Mouse (Mus musculus) urinary bladder, postnatal 10 days (tissue): ENCODE data around the gene Larp4.

Experiments used
- DNase-seq: peaks from one replicate; pipeline ENCODE4 v3.0.0; 2022; ENCODE audit warnings: low spot score

Gene Larp4

DNA sequence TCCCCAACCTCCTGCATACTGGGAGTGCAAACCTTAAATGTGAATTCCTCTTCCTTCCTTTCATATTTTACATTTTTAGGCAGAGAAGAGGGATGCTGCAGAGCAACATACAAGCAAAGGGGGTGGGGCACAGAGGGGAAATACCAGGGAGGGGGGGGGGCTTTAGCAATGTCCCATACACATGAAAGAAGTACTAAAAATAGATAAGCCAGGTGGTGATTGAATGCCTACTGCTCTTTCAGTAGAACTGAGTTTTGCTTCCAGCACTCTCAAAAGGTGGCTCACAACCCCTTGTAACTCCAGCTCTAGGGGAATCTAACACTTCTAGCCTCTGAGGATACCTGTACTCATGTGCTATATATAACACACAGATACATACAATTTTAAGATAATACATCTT is 36.3 kb downstream of the Larp4 start:
- DNase-seq: no peak

DNA sequence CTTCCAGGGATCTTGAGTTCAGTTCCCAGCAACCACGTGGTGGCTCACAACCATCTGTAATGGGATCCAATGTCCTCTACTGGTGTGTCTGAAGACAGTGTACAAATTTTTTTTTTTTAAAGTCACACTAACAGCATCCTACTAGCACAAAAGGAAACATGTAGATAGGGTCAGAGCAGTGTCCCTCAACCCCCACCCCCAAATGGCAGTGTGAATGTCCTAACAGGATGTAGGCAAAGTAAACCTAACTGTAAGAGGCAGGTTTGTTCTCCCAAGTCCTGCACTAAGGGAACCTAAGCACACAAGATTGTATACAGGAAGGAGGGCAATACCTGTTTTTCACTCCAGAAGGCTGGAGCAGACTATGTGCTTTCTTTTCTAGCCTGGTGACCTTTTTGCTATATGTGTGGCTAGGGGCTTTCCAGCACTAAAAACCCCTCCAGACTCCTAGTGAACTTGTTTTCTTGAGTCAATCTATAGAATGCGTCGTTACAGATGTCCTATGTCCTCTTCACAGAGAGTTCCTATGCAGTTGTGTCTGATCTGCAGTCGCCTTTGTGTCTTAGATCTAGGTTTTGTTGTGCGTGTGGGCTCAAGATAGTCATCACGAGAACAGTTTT is 48.5 kb downstream of the Larp4 start:
- no peak for DNase-seq

DNA sequence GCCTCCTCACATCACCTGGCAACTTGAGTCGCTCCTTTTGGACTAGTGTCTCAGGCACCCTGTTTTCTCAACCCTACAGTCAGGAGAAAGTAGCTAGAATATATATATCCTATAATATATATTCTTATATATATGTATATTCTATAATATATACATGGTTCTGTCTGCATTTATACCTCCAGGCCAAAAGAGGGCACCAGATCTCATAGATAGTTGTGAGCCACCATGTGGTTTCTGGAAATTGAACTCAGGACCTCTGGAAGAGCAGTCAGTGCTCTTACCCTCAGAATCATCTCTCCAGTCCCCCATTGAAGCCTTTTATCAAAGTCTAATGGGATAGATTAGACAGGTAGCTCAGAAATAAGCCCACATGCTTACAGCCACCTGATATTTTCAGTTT is 51.3 kb downstream of the Larp4 start:
- no peak for DNase-seq

DNA sequence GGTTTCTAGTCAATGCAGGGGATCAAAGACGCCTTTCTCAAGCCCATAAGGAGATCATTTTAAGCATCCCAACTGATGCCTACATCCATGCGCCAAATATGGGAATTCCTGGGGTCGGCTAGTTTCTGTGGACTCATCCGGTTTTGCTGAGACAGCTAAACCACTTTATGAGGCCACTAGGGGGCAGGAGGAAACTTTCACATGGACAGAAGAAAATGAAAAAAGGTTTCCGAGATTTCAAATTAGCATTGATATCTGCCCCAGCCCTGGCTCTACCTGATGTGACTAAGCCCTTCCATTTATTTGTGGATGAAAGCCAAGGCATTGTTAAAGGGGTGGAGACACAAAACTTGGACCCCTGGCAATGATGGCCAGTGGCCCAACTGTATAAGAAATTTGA is 53.1 kb downstream of the Larp4 start:
- no peak for DNase-seq

DNA sequence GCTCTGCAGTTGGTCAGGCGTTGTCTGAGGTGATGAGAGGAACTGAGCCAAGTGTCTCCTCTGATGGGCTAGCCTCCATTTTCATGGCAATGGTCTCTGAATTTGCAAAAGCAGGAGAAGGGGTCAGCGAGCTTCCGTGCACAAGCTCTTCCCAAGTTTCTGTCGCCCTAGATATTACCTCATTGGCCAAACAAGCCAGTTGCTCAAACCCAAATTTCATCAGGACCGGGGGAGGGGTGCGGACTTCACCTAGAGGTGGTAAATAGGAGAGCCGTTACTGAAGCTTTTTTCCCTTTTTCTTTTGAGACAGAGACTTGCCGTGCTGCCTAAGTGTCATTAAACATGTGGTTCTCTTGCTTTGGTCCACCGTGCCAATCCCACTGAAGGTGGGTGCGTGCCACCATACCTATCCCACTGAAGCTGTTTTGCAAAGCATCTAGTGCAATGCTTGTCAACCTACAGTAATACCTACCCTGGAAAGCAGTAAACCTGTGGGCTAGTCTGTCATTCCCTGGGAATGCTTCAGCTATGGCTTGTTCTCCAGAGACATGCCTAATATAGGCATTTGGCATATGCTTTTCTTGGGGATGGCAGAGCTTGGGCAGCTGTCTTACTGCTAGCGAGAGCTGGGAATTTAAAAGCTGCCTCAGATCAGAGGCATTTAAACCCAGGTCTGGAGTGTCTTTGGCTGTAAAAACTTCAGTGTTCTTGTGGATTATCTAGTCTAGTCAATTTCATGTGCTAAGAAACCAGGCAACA is 55.4 kb downstream of the Larp4 start:
- no peak for DNase-seq

DNA sequence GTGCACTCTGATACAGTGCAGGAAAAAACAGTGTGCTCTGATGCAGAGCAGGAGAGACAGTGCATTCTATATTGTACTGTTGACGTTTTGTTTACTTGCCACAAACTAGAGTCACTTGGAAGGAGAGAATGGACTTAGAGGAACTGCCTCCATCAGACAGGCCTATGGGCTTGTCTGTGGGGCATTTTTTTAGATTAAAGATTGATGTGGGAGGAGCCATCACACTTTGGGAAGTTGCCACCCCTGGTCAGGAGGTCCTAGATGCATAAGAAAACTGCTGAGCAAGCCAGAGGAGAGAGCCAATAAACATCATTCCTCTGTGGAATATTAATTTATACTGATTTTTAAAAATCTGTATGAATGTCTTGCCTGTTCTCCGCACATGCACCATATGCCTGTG is 58.3 kb downstream of the Larp4 start:
- no peak for DNase-seq

DNA sequence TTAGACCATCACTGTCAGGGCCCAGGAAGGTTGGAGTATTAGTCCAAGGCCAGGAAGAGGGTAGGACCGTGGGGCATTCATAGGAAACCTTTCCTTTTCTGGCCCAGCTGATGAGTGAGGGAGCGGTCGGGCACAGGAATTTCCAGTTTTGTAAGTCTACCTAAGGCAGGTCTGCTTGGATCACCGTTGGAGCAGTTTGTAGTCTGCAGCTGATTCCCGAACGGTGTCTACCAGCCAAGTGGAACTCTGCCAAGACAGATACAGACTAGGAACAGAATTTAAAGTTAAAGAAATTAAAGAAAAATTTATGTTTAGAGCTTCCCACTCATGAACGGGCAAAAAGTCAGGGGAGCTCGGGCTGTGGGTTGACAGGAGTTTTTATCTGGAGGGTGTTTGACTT is 59.6 kb downstream of the Larp4 start:
- no peak for DNase-seq

DNA sequence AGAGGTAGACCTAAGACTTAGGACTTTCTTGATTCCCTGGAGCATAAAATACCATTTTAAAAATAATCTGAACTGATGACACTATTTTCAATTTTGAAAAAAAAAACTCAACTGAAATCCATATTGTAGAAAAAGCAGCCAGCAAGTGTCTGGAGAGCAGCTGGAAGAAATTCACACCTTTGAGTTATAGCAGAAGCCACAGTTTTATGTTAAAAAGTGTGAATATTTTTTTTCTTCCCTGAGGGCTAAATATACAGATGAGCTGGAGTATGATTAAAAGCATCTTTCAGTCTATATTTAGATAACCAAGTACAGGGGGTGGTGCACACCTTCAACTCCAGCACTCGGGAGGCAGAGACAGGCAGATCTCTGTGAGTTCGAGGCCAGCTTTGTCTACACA is 60.0 kb downstream of the Larp4 start:
- DNase-seq: no peak

DNA sequence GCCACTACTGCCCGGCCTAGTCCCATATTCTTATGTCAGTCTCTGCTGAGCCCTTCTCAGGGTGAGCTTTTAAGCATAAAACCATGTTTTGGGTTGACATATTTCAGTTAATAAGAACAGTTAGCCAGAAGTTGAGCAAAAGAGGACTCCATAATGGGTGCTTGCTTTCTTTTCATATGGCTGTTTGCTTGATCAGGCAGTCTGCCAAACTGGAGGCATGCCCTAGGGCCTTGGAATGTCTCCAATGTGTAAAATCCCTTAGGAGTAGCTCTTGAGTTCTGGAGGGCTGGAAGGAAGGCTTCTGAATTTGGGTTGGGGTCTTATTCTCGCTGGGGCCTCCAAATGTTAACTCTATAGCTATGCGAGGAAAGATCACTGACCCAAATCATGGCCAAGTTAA is 62.7 kb downstream of the Larp4 start:
- DNase-seq: no peak

DNA sequence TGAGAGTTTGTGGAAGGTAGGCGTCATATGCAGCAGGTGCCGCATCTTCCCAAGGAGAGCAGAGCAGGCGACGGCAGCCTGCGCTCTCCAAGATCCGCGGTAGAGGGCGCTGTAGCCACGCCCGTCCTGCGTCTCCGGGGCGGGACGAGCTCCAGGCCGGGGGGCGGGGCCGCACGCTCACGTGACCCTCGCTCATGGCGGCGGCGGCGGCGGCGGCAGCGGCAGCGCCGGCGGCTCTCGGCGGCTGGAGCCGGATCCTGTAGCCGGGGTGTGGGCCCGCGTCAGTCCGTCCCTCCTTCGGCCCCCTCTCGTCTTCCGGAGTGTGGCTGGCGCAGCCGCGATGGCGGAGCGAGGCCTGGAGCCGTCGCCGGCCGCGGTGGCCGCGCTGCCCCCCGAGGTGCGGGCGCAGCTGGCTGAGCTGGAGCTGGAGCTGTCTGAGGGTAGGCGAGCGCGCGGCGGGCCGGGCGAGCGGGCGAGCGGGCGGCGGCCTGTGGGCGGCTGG is 68.7 kb downstream of the Larp4 start, which contains the start of gene Dip2b:
Gene Dip2b (plus strand): TSS at position 195 of the 502 bp plus-strand sequence.
- peak; percentile 92 for DNase-seq

DNA sequence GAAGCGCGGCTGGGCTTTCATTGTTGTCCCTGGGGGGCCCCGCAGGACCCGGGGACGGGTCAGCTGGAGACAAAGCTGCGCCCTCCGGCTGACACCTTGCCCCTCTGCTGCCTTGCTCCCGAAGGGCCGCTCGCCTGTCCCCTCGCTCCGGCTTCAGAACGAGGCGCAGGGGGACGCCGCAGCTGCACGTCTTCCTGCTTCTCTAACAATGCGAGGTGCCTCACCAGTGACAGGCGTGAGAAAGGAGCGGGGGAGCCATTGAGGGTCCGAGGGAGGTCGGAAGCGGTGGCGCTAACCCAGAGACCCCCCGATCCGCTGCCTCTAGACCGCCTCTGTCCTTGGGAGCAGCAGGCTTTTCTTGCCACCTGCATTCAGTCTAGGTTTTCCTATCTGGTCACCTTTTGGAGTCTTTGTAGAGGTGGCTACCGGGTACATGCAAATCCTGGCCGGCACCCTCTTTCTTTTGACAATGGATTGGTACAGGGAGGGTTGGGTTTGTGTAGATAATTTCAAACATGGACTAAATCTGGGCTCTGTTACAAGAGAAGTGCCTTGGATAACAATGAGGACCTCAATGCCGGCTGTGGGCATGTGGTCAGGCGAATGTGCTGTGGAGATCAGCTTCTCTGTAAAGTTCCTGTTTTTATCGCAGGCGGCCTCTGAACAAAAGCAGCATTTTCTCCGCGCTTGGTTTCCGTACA is 69.3 kb downstream of the Larp4 start:
- no peak for DNase-seq

DNA sequence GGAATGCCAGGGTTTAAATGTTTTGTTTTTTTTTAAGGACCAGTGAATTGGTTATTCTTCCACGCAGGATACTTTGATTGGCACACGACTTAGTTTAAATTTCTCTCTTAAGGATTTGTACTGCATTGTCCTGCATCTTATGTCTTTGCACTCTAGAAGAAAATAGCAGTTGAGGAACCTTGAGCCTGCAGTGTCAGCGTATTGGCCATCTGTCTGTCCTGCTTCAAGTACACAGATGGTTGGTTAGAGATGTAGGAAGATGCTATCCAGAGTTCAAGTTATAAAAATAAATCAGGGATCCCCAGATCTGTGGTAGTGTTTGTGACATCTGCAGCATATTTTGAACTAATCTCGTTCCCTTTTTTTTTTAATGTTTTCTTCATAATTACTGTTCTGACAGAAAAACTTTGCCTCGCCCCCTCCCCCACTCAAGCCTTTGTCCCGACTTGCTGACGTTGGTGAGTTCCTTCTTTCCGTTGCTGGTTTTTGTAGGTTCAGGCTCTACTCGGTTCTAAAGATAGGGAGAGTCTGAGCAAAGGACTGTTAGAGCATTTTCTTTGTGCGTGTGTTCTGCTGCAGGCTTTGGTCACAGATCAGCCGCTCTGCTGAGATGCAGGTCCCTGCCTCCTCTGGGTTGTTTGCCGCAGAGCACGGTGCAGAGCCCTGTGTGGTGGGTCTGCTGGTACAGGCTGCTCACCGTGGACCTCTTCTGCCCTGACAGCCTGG is 70.8 kb downstream of the Larp4 start:
- no peak for DNase-seq

DNA sequence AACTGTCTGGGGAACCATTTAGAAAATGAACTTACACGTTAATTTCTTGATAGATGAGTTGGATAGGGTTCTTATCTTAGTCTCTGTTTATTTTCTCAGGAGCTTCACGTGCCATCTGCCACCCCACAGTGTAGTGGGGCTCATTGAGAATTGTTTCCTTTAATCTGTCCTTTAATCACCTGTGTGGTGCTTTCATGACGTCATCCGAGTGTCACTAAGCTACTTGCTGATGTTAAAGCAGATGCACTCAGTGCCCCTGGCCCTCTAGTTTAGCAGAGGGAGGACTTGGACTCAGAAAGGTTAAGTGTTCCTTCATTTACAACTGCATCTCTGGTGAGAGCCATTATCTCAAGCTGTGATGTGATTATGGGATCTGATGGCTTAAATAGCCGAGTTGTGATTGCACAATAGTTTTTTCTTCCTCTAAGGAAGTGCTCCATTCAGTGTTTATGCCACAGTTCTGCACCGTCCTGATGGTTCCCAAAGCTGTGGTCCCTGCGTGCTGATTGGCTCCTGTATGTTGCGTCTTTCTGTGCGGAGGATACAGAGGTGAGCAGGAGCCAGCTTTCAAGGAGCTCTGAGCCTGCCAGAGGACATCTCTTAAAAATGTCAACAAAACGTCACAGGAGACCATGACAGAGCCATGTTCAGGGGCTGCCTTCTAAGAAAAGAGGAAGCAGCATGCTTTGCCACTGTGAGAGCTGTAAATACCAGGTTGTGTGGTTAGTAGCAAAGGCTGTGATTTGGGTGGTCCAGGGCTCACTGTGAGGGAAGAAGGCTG is 71.6 kb downstream of the Larp4 start:
- DNase-seq: no peak

DNA sequence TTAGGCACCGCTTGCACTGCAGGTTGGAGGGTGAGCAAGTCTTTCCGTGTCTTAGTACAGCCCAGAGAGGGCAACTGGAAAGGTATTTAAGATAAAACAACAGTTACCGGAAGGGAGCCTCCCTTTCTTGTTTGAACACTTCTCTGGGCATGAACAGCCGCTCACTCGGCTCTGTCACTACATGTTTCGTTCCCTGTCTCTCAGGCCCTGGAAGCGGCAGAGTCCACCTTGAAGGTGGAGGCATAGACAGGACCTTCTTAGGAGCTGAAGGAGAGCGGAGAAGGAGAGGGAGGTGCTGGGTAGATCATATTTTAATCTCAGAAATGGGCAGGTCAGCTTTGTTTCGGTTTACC is 72.2 kb downstream of the Larp4 start:
- no peak for DNase-seq

DNA sequence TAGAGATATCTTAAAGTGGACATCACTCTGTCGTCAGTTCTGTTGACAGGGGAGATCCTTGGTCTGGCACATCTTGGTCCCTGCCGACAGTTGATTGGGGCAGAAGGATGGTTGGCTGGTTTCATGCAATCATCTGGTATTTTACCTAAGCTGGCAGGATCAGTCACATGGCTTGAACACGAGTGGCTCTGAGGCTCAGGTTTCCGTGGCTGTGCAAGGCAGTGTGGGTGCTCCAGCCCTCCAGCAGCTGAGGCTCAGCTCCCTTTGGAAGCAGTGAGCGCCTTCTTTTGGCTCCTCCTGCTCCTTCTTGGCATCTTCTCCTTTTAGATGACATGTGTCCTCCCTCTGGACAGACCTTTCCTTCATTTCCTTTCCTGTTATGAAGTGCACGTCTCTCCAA is 75.7 kb downstream of the Larp4 start:
- DNase-seq: no peak

DNA sequence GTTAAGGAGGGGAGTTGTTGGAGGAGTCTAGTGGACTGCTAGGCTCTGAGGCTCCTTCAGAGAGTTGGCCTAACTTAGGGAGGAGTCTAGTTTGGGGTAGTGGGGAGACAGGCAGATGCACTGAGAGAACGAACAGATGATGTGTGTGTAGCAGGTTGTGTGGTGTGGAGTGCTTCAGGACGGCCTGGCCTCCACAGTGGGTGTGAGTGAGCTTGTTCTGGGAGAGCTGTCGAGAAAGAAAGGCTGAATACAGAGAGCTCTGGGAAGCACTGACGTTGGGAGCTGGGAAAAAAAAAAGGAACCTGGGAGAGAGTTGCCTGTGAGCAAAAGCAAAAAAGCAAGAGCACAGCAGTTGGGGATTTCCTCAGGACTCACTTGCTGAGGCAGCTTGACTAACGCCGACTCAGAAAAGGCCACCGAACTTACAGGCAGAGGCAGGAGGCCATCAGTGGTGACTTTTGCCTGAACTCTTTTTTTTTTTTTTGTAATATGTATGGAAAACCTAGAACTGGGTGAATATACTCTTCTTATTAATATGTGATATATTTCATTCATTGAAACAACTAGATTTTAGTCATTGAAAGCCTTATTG is 79.7 kb downstream of the Larp4 start:
- DNase-seq: no peak

DNA sequence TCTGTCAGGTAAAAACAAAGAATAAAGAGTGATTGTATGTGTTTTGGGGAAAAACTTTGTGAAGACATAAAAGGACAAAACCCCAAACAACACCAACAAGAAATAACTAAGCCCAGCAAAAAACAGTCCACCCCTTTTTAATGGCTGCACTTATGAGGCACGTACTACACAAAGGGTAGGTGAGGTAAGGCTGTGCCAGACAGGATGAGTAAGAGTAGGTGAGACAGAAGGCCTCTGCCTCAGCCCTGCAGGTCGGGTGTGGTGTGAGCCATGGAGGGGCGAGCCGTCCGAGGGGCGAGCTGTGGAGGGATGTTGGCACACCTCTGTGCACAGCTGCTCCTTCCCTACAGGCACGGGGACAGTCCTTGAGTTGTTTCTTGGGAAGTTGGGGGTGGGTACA is 81.1 kb downstream of the Larp4 start:
- no peak for DNase-seq

DNA sequence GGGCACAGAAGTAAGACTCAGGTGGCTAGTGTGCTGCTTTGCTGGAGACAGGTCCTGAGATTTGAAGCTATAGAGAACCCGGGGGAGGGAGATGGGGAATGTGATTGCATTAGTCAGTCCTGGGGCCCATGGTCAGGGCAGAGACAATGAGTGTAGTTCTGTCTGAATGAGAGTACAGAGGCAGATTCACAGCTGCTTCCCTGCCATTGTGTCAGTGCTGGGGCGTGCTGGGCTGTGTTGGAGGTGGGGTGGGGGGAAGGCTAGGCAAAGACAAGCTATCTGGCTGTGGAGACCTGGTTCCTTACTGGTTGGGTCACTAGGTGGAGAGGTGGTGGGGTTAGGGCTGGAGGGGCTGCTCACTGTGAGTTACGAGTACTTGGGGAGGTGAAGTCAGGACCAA is 82.9 kb downstream of the Larp4 start:
- no peak for DNase-seq

DNA sequence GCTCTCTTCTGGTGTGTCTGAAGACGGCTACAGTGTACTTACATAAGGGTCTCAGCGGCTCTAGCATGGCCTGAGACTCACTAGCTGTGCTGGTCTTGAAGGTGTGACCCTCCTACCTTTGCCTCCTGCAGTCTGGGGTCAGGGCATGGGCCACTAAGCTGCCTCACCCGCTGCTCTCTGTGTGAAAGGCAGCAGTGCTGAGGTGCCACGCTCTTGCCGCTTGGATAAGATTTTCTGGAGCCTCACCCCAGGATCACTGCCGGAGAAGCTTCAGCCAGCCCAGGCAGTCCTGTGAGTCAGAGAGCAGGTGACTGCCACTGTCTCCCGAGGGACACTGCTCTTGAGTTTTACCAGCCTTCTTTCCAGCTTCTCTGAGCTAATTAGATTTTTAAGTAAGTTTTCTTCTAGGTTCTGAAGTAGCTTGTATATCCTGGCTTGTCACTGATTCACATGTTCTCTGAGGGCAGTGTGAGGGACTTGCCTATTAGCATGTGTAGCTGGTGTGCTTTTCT is 86.6 kb downstream of the Larp4 start:
- DNase-seq: no peak

DNA sequence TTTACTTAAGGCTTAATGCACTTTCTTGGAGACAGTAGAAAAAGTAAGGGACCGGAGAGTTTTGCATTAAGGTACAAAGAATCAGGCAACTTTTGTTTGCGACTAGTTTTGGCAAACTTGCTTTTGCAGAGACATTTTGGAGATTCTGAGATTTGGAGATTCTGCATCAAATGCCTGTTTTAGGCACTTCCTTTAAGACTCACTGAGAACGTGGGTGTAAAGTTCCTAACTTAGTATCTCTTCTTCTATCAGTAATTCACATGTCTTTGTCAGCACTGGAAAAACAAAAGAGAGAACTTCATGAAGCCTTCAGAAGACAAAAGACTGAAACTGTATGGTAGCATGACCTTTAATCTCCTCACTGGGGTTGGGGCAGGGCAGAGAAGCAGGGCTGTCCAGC is 87.8 kb downstream of the Larp4 start:
- DNase-seq: no peak

DNA sequence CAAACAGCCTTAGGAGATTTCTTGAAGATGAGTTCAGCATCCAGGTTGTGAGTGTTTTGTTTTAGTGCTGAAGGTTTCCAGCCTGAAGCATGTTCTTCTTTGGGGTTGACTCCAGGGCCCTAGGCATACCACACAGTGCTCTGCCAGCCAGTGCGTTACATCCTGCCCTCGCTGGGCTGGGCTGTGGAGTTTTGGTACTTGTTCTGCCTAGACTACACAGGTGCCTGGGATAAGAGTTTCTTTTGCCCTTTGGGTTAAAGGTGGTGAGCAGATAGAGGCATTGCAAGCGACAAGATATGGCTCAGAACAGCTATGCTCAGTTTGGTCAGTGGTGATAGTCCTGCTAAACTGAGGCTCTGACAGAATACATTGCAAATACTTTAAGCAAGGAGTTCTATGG is 88.3 kb downstream of the Larp4 start:
- no peak for DNase-seq
